Mouse (Mus musculus) brain, embryonic 14.5 days (tissue): ENCODE measurements at regions not wholly inside any gene's neighbourhood (a gene's known extent, or its start where the extent isn't known, plus 50 kb on each side); places are given as distances from the start of the nearest gene placed in this dataset.

Source experiments
- CTCF ChIP-seq: fragments of 200-500 bp; IDR thresholded peaks from 2 replicates; pipeline ENCODE4 v1.5.1; 2012; ENCODE audit warnings: inconsistent platforms, mild to moderate bottlenecking, moderate library complexity, borderline replicate concordance; ENCODE audit not compliant: insufficient read depth, insufficient read length; ENCODE audit errors: extremely low read depth
- POLR2A ChIP-seq: fragments of 200-500 bp; IDR thresholded peaks from 2 replicates; pipeline ENCODE4 v1.6.1; 2012; ENCODE audit warnings: mild to moderate bottlenecking, inconsistent platforms, borderline replicate concordance; ENCODE audit not compliant: poor library complexity, insufficient read depth, insufficient read length, severe bottlenecking; ENCODE audit errors: extremely low read depth

DNA sequence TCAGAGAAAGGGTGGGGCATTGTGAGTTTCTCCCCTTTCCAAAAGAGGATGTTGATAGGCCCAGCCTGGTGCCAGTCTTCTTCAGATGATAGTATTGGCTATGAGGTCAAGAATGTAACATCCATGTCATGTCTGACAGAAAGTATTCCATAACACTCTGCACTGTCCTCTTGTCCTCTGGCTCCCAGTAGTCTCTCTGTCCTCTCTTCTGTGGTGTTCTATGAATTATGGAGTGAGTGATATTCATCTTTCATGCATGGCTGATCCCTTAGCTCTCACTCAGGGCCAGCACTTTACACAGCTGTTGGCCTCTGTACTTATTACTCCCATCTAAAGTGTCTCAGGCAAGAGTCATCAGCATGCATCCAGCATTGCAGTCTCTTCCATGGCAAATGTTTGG, 319.9 kb upstream of the Rasgrp1 start:
- no peak for TF ChIP-seq POLR2A
- TF ChIP-seq CTCF: no peak
